Mouse (Mus musculus): ENCODE measurements around the gene Gm21913.
"Not testable (repeated sequence)": the region's sequence is repeated elsewhere in the genome, so short reads cannot be mapped to it uniquely, and the experiment has no call there.

DNA sequence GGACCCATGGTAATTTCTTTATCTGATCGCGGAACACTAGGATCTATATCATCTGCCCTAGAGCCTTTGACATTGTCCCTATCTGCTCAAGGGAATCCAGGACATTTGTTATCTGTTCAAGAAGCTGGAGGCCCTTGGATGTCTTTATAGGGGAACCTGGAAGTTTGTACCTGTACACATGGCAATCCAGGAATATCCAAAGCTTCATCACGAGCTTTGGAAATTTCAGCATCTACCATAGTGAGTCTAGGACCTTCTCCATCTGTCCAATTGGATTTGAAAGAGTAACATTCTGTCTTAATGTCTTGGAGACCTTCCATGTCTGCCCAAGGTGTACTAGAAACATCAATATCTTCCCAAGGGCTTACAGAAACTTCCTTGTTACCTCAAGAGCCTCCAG lies at the start of gene Gm21913:
- TF ChIP-seq CTCF, EP300 (IDR thresholded peaks at IDR 0.05): not testable (repeated sequence)
